In the genomic region with DNA sequence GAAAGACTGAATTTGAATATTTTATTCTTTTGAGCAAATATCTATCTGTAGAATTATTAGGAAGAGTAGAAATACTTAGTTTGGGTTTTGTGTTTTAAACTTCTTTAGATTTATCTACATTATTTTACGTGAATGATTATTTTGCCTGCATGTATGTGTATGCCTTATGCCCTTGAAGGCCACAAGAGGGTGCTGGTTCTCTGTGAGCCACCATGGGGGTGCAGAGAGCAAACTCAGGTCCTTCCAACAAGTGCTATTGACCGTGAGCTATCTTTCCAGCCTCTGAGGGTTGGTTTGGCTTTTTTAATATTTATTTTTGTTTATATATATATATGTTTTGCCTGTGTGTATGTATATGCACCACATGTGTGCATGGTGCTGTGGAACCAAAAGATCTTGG, we compare ENCODE assay signal across 9 mouse cellular contexts. TPM values are rescaled to one million over a fixed set of nuclear protein-coding genes. Genes with fewer than 3 reads are reported as not detected.
DNase-seq lines count a peak whose midpoint lies in the region; ATAC-seq and TF ChIP-seq lines count a peak whose summit lies in the region.
"Had no signal": no experiment of that assay in that cellular context is flagged by ENCODE, and none has a peak within 500 bp of the region (broad histone marks: within the 10 kb centered on the region; RNA-seq: fewer than 3 reads in every experiment).

No protein-coding gene starts in this region.

- H3K9ac ChIP-seq in heart, adult 2 months (ENCODE audit: low read depth, low read length): no peak overlapping the region
- H3K9ac ChIP-seq in embryonic facial prominence, embryonic 14.5 days (ENCODE audit: low read depth, low read length): no peak overlapping the region
- H3K9ac ChIP-seq: midbrain, embryonic 12.5 days had no signal

- no peak overlapping the region for H3K27ac ChIP-seq in heart, adult 2 months
- H3K27ac ChIP-seq in embryonic facial prominence, embryonic 14.5 days (replicated peaks; ENCODE audit: low read depth, low read length): no peak overlapping the region
- H3K27ac ChIP-seq: midbrain, embryonic 12.5 days had no signal

- no peaks in the 10 kb centered on the region for H3K79me2 ChIP-seq in heart, adult 2 months (replicated peaks; ENCODE audit: control insufficient read depth, insufficient read depth, low read length)

- in situ Hi-C loops in Patski (cut with MboI; ENCODE audit: low pct_unique_long_range_greater_than_20kb): loop anchor here (10.0 kb wide), 1 partner anchor 123 kb away; no protein-coding TSS in a partner anchor

- no peaks in the 10 kb centered on the region for H3K27me3 ChIP-seq in heart, adult 2 months (ENCODE audit: control insufficient read depth, insufficient read depth, low read length)
- H3K27me3 ChIP-seq in Patski: no peaks in the 10 kb centered on the region
- no peaks in the 10 kb centered on the region for H3K27me3 ChIP-seq in embryonic facial prominence, embryonic 14.5 days (replicated peaks; ENCODE audit: control insufficient read depth, insufficient read depth, low read length)
- H3K27me3 ChIP-seq: midbrain, embryonic 12.5 days had no signal

- DNase-seq in heart, adult 2 months: no peak
- DNase-seq in heart, adult 11 months: no peak
- DNase-seq in 3T3-L1 (ENCODE audit: low read depth, low spot score) (peak; percentile 55), Patski (ENCODE audit: low read depth, low spot score) (no peak)
- DNase-seq in embryonic facial prominence, embryonic 14.5 days (ENCODE audit: low spot score): peak; percentile 23
- peak; percentile 46 for DNase-seq in naive thymus-derived CD4-positive, alpha-beta T cell, adult 2 months (ENCODE audit: low read depth)
- no peak for DNase-seq in gastrocnemius, postnatal 36 days
- DNase-seq in right cerebral cortex, adult 2 months (ENCODE audit: low spot score in 2 of 2): no peak

- POLR2A ChIA-PET in Patski (lab: Charles Lee): no interaction called here

- ATAC-seq in Patski: no peak
- ATAC-seq in embryonic facial prominence, embryonic 14.5 days (ENCODE audit: low read depth): no peak

- no peak overlapping the region for H3K4me3 ChIP-seq in heart, adult 2 months
- H3K4me3 ChIP-seq in embryonic facial prominence, embryonic 14.5 days (ENCODE audit: low read depth, low read length): no peak overlapping the region
- H3K4me3 ChIP-seq: midbrain, embryonic 12.5 days had no signal

- no peak overlapping the region for H3K4me2 ChIP-seq in embryonic facial prominence, embryonic 14.5 days (ENCODE audit: low read depth, low read length)
- H3K4me2 ChIP-seq: midbrain, embryonic 12.5 days had no signal

- no peaks in the 10 kb centered on the region for H3K9me3 ChIP-seq in embryonic facial prominence, embryonic 14.5 days (ENCODE audit: control insufficient read depth, low read length)
- H3K9me3 ChIP-seq: midbrain, embryonic 12.5 days had no signal

- WGBS in heart, adult 2 months: 66% methylated on average over 2 of the region's 2 CpGs
- 64% methylated on average over 2 of the region's 2 CpGs for WGBS in embryonic facial prominence, embryonic 14.5 days

- intact Hi-C loops in heart, adult 2 months (cut with DNase I): no loop called here
- intact Hi-C loops in gastrocnemius, postnatal 36 days (cut with DNase I): loop anchor here (5.0 kb wide), 1 partner anchor 220 kb away; no protein-coding TSS in a partner anchor

- H3K4me1 ChIP-seq in heart, adult 2 months (ENCODE audit: control insufficient read depth, insufficient read depth, low read length): no peaks in the 10 kb centered on the region
- H3K4me1 ChIP-seq in embryonic facial prominence, embryonic 14.5 days (ENCODE audit: control insufficient read depth, insufficient read depth, low read length): no peaks in the 10 kb centered on the region
- H3K4me1 ChIP-seq: midbrain, embryonic 12.5 days had no signal

- peak; percentile 87 for TF ChIP-seq CTCF in heart, adult 2 months (IDR thresholded peaks at IDR 0.05)
- peak; percentile 58 for TF ChIP-seq CTCF in Patski (IDR thresholded peaks at IDR 0.05)

- 0 out of 2 replicates have a peak, but pooled peaks have one; percentile 26 for TF ChIP-seq EP300 in heart, adult 2 months (IDR thresholded peaks at IDR 0.05; ENCODE audit: insufficient read depth, low read depth, low read length)

- CTCF ChIA-PET in Patski (lab: Charles Lee): interaction anchor here (0.8 to 1.0 kb wide), 3 partner anchors 12 to 178 kb away, joined by 3 to 4 read pairs (median 3); no protein-coding TSS in a partner anchor

- H3K36me3 ChIP-seq in heart, adult 2 months (ENCODE audit: control insufficient read depth, insufficient read depth, low read length): peaks cover 3% of the 10 kb centered on the region
- H3K36me3 ChIP-seq in embryonic facial prominence, embryonic 14.5 days (ENCODE audit: control insufficient read depth, insufficient read depth, low read length): peaks cover 88% of the 10 kb centered on the region

- TF ChIP-seq POLR2A in heart, adult 2 months (IDR thresholded peaks at IDR 0.05; ENCODE audit: insufficient read depth, low read depth, low read length): no peak

RNA-seq across cellular contexts. Expression of gene Dynlrb1, which starts 28.9 kb away (rescaled TPM):
- 100 to 1,000 TPM; 163 to 165 TPM for total RNA-seq in heart, adult 2 months (2021)
- 359 and 543 TPM in 2 replicates for polyA plus RNA-seq in heart, adult 2 months (2012; rRNA removed)
- 316 TPM for polyA plus RNA-seq in Patski (2021)
- polyA plus RNA-seq in embryonic facial prominence, embryonic 14.5 days (2014; fragmentation: Nextera tagmentation; extraction: Ambion mirVana): 453 and 460 TPM in 2 replicates
- 100 to 1,000 TPM in 1 of 2 experiments, 10 to 100 TPM in 1; 94.2 to 104 TPM for total RNA-seq in gastrocnemius, postnatal 36 days (2021)

Comparison
In these comparisons a context has a peak if more than half of its experiments do, and no peak if none do; other contexts are left out.
1. DNase-seq: peak in 3T3-L1 (single experiment), embryonic facial prominence, embryonic 14.5 days (single experiment) and naive thymus-derived CD4-positive, alpha-beta T cell, adult 2 months (single experiment); none in heart, adult 2 months (0 of 2), heart, adult 11 months (single experiment), Patski (single experiment), gastrocnemius, postnatal 36 days (0 of 2) and right cerebral cortex, adult 2 months (0 of 2).